In the genomic region with DNA sequence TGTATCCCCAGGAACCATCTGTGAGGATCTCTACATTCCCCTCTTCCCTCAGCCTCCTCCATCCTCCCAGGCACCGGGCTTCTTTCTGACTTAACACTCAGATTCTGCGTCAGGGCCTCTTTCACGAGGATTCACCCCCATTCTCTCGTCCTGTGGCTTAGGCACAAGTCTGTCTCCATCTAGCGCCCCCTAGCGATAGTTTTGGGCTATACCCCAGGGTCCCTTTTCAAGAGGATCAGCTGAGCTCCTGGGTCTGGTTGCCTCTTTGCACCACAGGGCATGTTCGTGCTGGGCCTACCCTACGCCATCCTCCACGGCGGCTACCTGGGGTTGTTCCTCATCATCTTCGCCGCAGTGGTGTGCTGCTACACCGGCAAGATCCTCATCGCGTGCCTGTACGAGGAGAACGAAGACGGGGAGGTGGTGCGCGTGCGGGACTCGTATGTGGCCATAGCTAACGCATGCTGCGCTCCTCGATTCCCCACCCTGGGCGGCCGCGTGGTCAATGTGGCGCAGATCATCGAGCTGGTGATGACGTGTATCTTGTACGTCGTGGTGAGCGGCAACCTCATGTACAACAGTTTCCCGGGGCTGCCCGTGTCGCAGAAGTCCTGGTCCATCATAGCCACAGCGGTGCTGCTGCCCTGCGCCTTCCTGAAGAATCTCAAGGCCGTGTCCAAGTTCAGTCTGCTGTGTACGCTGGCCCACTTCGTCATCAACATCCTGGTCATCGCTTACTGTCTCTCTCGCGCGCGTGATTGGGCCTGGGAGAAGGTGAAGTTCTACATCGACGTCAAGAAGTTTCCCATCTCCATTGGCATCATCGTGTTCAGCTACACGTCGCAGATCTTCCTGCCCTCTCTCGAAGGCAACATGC, we compare ENCODE assay signal across 8 mouse cellular contexts. TPM values are rescaled to one million over a fixed set of nuclear protein-coding genes. Genes with fewer than 3 reads are reported as not detected.
DNase-seq lines count a peak whose midpoint lies in the region; ATAC-seq and TF ChIP-seq lines count a peak whose summit lies in the region.

No protein-coding gene starts in this region.

- no peaks in the 10 kb centered on the region for H3K9me3 ChIP-seq in forebrain, embryonic 13.5 days (replicated peaks)
- H3K9me3 ChIP-seq in midbrain, postnatal 0 days (ENCODE audit: low read length), result no peaks in the 10 kb centered on the region

- no peak for DNase-seq in gastrocnemius, adult 2 months
- no peak for DNase-seq in gastrocnemius, postnatal 36 days
- DNase-seq in c-Kit-negative CD71-positive TER-119-positive erythroid progenitor cells, embryonic 14.5 days (ENCODE audit: low read depth, low spot score), result peak; percentile 20
- DNase-seq in liver, result peak; percentile 72
- DNase-seq in midbrain, postnatal 0 days (ENCODE audit: low spot score), result peak; percentile 89
- peak; percentile 49 to 62 for DNase-seq in spleen, postnatal 36 days (ENCODE audit: low spot score in 2 of 2)

- H3K4me3 ChIP-seq in gastrocnemius, adult 2 months, result no peak overlapping the region
- H3K4me3 ChIP-seq in forebrain, embryonic 13.5 days, result peak overlapping the region; percentile 54
- peak overlapping the region; percentile 40 for H3K4me3 ChIP-seq in midbrain, postnatal 0 days (ENCODE audit: low read depth, low read length)

- H3K4me1 ChIP-seq in forebrain, embryonic 13.5 days, result peaks cover 45% of the 10 kb centered on the region
- H3K4me1 ChIP-seq in midbrain, postnatal 0 days (ENCODE audit: insufficient read depth, low read length), result no peaks in the 10 kb centered on the region; the same call in 1 of the 2 replicates

- no peak overlapping the region for H3K27ac ChIP-seq in gastrocnemius, adult 2 months
- peak overlapping the region; percentile 95 for H3K27ac ChIP-seq in forebrain, embryonic 13.5 days
- H3K27ac ChIP-seq in midbrain, postnatal 0 days (ENCODE audit: low read depth, low read length), result peak overlapping the region; percentile 55

- H3K9ac ChIP-seq in forebrain, embryonic 13.5 days, result peak overlapping the region; percentile 85
- peak overlapping the region; percentile 63 for H3K9ac ChIP-seq in midbrain, postnatal 0 days (replicated peaks; ENCODE audit: low read length, poor library complexity, severe bottlenecking)

- WGBS in forebrain, embryonic 13.5 days, result 3% methylated on average over 53 of the region's 53 CpGs
- WGBS in midbrain, postnatal 0 days, result 3% methylated on average over 53 of the region's 53 CpGs

- H3K4me2 ChIP-seq in forebrain, embryonic 13.5 days, result peak overlapping the region; percentile 64
- peak overlapping the region; percentile 51 for H3K4me2 ChIP-seq in midbrain, postnatal 0 days (ENCODE audit: low read depth, low read length, poor library complexity, severe bottlenecking)

- peaks cover 100% of the 10 kb centered on the region for H3K27me3 ChIP-seq in forebrain, embryonic 13.5 days
- peaks cover 40% of the 10 kb centered on the region for H3K27me3 ChIP-seq in midbrain, postnatal 0 days (ENCODE audit: insufficient read depth, low read length)

- intact Hi-C loops in gastrocnemius, adult 2 months (cut with DNase I), result no loop called here
- intact Hi-C loops in gastrocnemius, postnatal 36 days (cut with DNase I), result no loop called here

- ATAC-seq in forebrain, embryonic 13.5 days, result peak; percentile 28
- ATAC-seq in inflammation-experienced regulatory T-cells, adult 6 months, result peak; percentile 75
- ATAC-seq in midbrain, postnatal 0 days (ENCODE audit: low FRiP score), result no peak

- TF ChIP-seq CTCF in gastrocnemius, adult 2 months (IDR thresholded peaks at IDR 0.05), result peak; percentile 54
- TF ChIP-seq CTCF in midbrain, postnatal 0 days (IDR thresholded peaks at IDR 0.05), result peak; percentile 74

- H3K36me3 ChIP-seq in forebrain, embryonic 13.5 days (ENCODE audit: poor library complexity, severe bottlenecking), result peaks cover 7% of the 10 kb centered on the region; the same call in 1 of the 2 replicates
- H3K36me3 ChIP-seq in midbrain, postnatal 0 days (ENCODE audit: insufficient read depth, low read length), result no peaks in the 10 kb centered on the region

RNA-seq across cellular contexts. Expression of gene Slc32a1, which starts 3.2 kb away (rescaled TPM):
- not detected for total RNA-seq in gastrocnemius, adult 2 months (2021)
- not detected for total RNA-seq in gastrocnemius, postnatal 36 days (2021)
- 4.8 and 5.6 TPM in 2 replicates for polyA plus RNA-seq in forebrain, embryonic 13.5 days (2015; fragmentation: Nextera tagmentation; extraction: Ambion mirVana)
- polyA plus RNA-seq in inflammation-experienced regulatory T-cells, adult 6 months (2017; shearing (Covaris generic)), result not detected
- 53.9 and 63.6 TPM in 2 replicates for total RNA-seq in midbrain, postnatal 0 days (2014; rRNA removed)
- 14.3 and 14.4 TPM in 2 replicates for polyA plus RNA-seq in midbrain, postnatal 0 days (2015; fragmentation: Nextera tagmentation; extraction: Ambion mirVana)

RNA-seq across cellular contexts. Expression of gene Actr5, which starts 10.9 kb away (rescaled TPM):
- 1 to 10 TPM; 4.2 to 4.8 TPM for total RNA-seq in gastrocnemius, adult 2 months (2021)
- 1 to 10 TPM; 2.4 to 3.6 TPM for total RNA-seq in gastrocnemius, postnatal 36 days (2021)
- polyA plus RNA-seq in forebrain, embryonic 13.5 days (2015; fragmentation: Nextera tagmentation; extraction: Ambion mirVana), result 11.5 and 14.1 TPM in 2 replicates
- 1 to 10 TPM; 2.5 to 5.2 (median 2.8) TPM for polyA plus RNA-seq in inflammation-experienced regulatory T-cells, adult 6 months (2017; shearing (Covaris generic))
- 18.5 and 25.4 TPM in 2 replicates for total RNA-seq in midbrain, postnatal 0 days (2014; rRNA removed)
- 8.8 and 10.6 TPM in 2 replicates for polyA plus RNA-seq in midbrain, postnatal 0 days (2015; fragmentation: Nextera tagmentation; extraction: Ambion mirVana)

RNA-seq across cellular contexts. Expression of gene Ppp1r16b, which starts 51.4 kb away (rescaled TPM):
- 1 to 10 TPM; 3.1 to 4.1 TPM for total RNA-seq in gastrocnemius, adult 2 months (2021)
- 1 to 10 TPM; 3.5 to 3.6 TPM for total RNA-seq in gastrocnemius, postnatal 36 days (2021)
- polyA plus RNA-seq in forebrain, embryonic 13.5 days (2015; fragmentation: Nextera tagmentation; extraction: Ambion mirVana), result 7.8 and 8.4 TPM in 2 replicates
- polyA plus RNA-seq in inflammation-experienced regulatory T-cells, adult 6 months (2017; shearing (Covaris generic)), result 100 to 1,000 TPM; 106 to 120 (median 115) TPM
- 30.8 and 32.2 TPM in 2 replicates for total RNA-seq in midbrain, postnatal 0 days (2014; rRNA removed)
- 31.0 and 31.6 TPM in 2 replicates for polyA plus RNA-seq in midbrain, postnatal 0 days (2015; fragmentation: Nextera tagmentation; extraction: Ambion mirVana)

Comparison
In these comparisons a context has a peak if more than half of its experiments do, and no peak if none do; other contexts are left out.
1. DNase-seq: peak in c-Kit-negative CD71-positive TER-119-positive erythroid progenitor cells, embryonic 14.5 days (single experiment), liver (single experiment), midbrain, postnatal 0 days (single experiment) and spleen, postnatal 36 days (2 of 2); none in gastrocnemius, adult 2 months (single experiment) and gastrocnemius, postnatal 36 days (0 of 2).
2. RNA of gene Slc32a1, which starts 3.2 kb away (total RNA-seq): 53.9 to 63.6 TPM in midbrain, postnatal 0 days; not detected in gastrocnemius, adult 2 months and not detected in gastrocnemius, postnatal 36 days; every median in the first group is over 10 times any median in the second.